ENCODE assay signal across 25 mouse cellular contexts in the genomic region with DNA sequence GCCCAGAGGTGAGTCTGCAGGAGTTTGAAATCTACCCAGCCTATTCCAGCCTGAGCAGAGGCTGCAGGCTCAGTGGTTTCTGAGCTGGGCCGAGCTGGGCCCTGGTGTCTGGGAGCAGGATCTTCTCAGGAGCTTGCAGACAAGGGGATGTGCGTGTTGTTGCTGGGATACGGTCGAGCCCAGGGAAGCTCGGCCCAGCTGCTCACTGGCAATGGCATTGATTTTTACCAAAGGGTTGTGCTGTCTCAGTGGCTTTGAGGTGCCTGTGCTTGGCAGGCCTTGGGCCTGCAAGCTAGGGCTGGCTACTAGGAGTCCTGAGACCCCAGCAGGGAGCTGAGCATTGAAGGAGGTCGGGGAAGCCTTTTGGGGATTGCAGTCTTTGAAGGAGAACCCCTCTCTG. TPM values are rescaled to one million over a fixed set of nuclear protein-coding genes. Genes with fewer than 3 reads are reported as not detected.
DNase-seq lines count a peak whose midpoint lies in the region; ATAC-seq lines count a peak whose summit lies in the region.
"Had no signal": no experiment of that assay in that cellular context is flagged by ENCODE, and none has a peak within 500 bp of the region (broad histone marks: within the 10 kb centered on the region; RNA-seq: fewer than 3 reads in every experiment).

No protein-coding gene starts in this region.

- peak; percentile 38 to 59 for DNase-seq in cerebellum, postnatal 10 days
- DNase-seq in cerebellum, postnatal 25 days: no peak
- DNase-seq in midbrain, embryonic 11.5 days (ENCODE audit: low spot score, missing footprints): peak; percentile 84
- no peak for DNase-seq in Muller cell, postnatal 12 days (ENCODE audit: inconsistent ontology term)
- no peak for DNase-seq in kidney, postnatal 10 days
- no peak for DNase-seq in adrenal gland, postnatal 36 days
- DNase-seq: cerebellum, adult 8-10 months; gastrocnemius, postnatal 10 days; heart, adult 18-20 months; kidney, adult 8-10 months; kidney, postnatal 4 days; right cerebral cortex, postnatal 14 days; spleen, adult 18-20 months; thymus, adult 18-20 months; thymus, postnatal 4 days had no signal

- WGBS in neural tube, embryonic 13.5 days: 57% methylated on average over 6 of the region's 6 CpGs
- 54% methylated on average over 6 of the region's 6 CpGs for WGBS in neural tube, embryonic 15.5 days
- WGBS in midbrain, embryonic 11.5 days: 58% methylated on average over 6 of the region's 6 CpGs

- H3K4me2 ChIP-seq in neural tube, embryonic 13.5 days: no peak overlapping the region
- no peak overlapping the region for H3K4me2 ChIP-seq in neural tube, embryonic 15.5 days
- no peak overlapping the region for H3K4me2 ChIP-seq in midbrain, embryonic 11.5 days
- H3K4me2 ChIP-seq: embryonic facial prominence, embryonic 13.5 days; heart, embryonic 13.5 days; limb, embryonic 15.5 days; neural tube, embryonic 12.5 days; stomach, embryonic 15.5 days had no signal

- H3K4me3 ChIP-seq in neural tube, embryonic 13.5 days: no peak overlapping the region
- H3K4me3 ChIP-seq in neural tube, embryonic 15.5 days (replicated peaks): no peak overlapping the region
- H3K4me3 ChIP-seq in midbrain, embryonic 11.5 days (ENCODE audit: low read depth, low read length): no peak overlapping the region
- H3K4me3 ChIP-seq: embryonic facial prominence, embryonic 13.5 days; heart, embryonic 13.5 days; limb, embryonic 15.5 days; neural tube, embryonic 12.5 days; stomach, embryonic 15.5 days had no signal

- 0 out of 2 replicates have a peak, but pooled peaks cover 4% of the 10 kb centered on the region for H3K4me1 ChIP-seq in neural tube, embryonic 13.5 days (replicated peaks)
- H3K4me1 ChIP-seq in neural tube, embryonic 15.5 days: no peaks in the 10 kb centered on the region
- H3K4me1 ChIP-seq in midbrain, embryonic 11.5 days (ENCODE audit: control insufficient read depth, insufficient read depth, low read length): peaks cover 2% of the 10 kb centered on the region; the same call in 1 of the 2 replicates
- H3K4me1 ChIP-seq: embryonic facial prominence, embryonic 13.5 days; heart, embryonic 13.5 days; limb, embryonic 15.5 days; neural tube, embryonic 12.5 days; stomach, embryonic 15.5 days had no signal

- H3K9ac ChIP-seq in neural tube, embryonic 13.5 days: no peak overlapping the region
- H3K9ac ChIP-seq in neural tube, embryonic 15.5 days (replicated peaks): no peak overlapping the region
- H3K9ac ChIP-seq in midbrain, embryonic 11.5 days (ENCODE audit: low read length): no peak overlapping the region
- H3K9ac ChIP-seq: embryonic facial prominence, embryonic 13.5 days; heart, embryonic 13.5 days; limb, embryonic 15.5 days; neural tube, embryonic 12.5 days; stomach, embryonic 15.5 days had no signal

- H3K27me3 ChIP-seq in neural tube, embryonic 13.5 days: no peaks in the 10 kb centered on the region
- H3K27me3 ChIP-seq in neural tube, embryonic 15.5 days (replicated peaks): no peaks in the 10 kb centered on the region
- H3K27me3 ChIP-seq in midbrain, embryonic 11.5 days (ENCODE audit: control insufficient read depth, insufficient read depth, low read length): no peaks in the 10 kb centered on the region
- H3K27me3 ChIP-seq: embryonic facial prominence, embryonic 13.5 days; heart, embryonic 13.5 days; limb, embryonic 15.5 days; neural tube, embryonic 12.5 days; stomach, embryonic 15.5 days had no signal

- H3K9me3 ChIP-seq in neural tube, embryonic 13.5 days: no peaks in the 10 kb centered on the region
- H3K9me3 ChIP-seq in neural tube, embryonic 15.5 days (replicated peaks): no peaks in the 10 kb centered on the region
- H3K9me3 ChIP-seq in midbrain, embryonic 11.5 days (ENCODE audit: control insufficient read depth, low read length): no peaks in the 10 kb centered on the region
- H3K9me3 ChIP-seq: embryonic facial prominence, embryonic 13.5 days; heart, embryonic 13.5 days; limb, embryonic 15.5 days; neural tube, embryonic 12.5 days; stomach, embryonic 15.5 days had no signal

- no peaks in the 10 kb centered on the region for H3K36me3 ChIP-seq in neural tube, embryonic 13.5 days
- H3K36me3 ChIP-seq in neural tube, embryonic 15.5 days: no peaks in the 10 kb centered on the region
- H3K36me3 ChIP-seq in midbrain, embryonic 11.5 days (ENCODE audit: control insufficient read depth, insufficient read depth, low read length): no peaks in the 10 kb centered on the region
- H3K36me3 ChIP-seq: embryonic facial prominence, embryonic 13.5 days; G1E; heart, embryonic 13.5 days; limb, embryonic 15.5 days; neural tube, embryonic 12.5 days; stomach, embryonic 15.5 days had no signal

- ATAC-seq in neural tube, embryonic 13.5 days (ENCODE audit: low read depth): no peak
- no peak for ATAC-seq in neural tube, embryonic 15.5 days (ENCODE audit: low FRiP score)
- peak; percentile 70; the same call in 1 of the 2 replicates for ATAC-seq in midbrain, embryonic 11.5 days (ENCODE audit: low FRiP score)
- ATAC-seq: lung, postnatal 0 days had no signal

- 0 out of 2 replicates have a peak overlapping the region, but pooled peaks have one; percentile 18 for H3K27ac ChIP-seq in neural tube, embryonic 13.5 days (replicated peaks)
- no peak overlapping the region for H3K27ac ChIP-seq in neural tube, embryonic 15.5 days (replicated peaks)
- peak overlapping the region; percentile 35; the same call in 1 of the 2 replicates for H3K27ac ChIP-seq in midbrain, embryonic 11.5 days (ENCODE audit: low read depth, low read length)
- H3K27ac ChIP-seq: embryonic facial prominence, embryonic 13.5 days; heart, embryonic 13.5 days; limb, embryonic 15.5 days; neural tube, embryonic 12.5 days; stomach, embryonic 15.5 days had no signal

RNA-seq across cellular contexts. Expression of a gene that starts 30.4 kb away (rescaled TPM):
- polyA plus RNA-seq in neural tube, embryonic 13.5 days (2015; fragmentation: Nextera tagmentation; extraction: Ambion mirVana): 3.7 and 4.8 TPM in 2 replicates
- 4.7 and 5.6 TPM in 2 replicates for polyA plus RNA-seq in neural tube, embryonic 15.5 days (2015; fragmentation: Nextera tagmentation; extraction: Ambion mirVana)
- polyA plus RNA-seq in midbrain, embryonic 11.5 days (2014; fragmentation: Nextera tagmentation; extraction: Ambion mirVana): 0.73 and 0.87 TPM in 2 replicates
- 10 to 100 TPM in 1 of 2 experiments, 1 to 10 TPM in 1; 6.4 to 13.1 TPM for total RNA-seq in adrenal gland, postnatal 36 days (2021)
- total RNA-seq: monocyte, adult 5-6 weeks had no signal
- polyA plus RNA-seq: G1E had no signal

Comparison
In these comparisons a context has a peak if more than half of its experiments do, and no peak if none do; other contexts are left out.
1. DNase-seq: peak in cerebellum, postnatal 10 days (2 of 2) and midbrain, embryonic 11.5 days (single experiment); none in cerebellum, postnatal 25 days (0 of 2), Muller cell, postnatal 12 days (single experiment), kidney, postnatal 10 days (single experiment) and adrenal gland, postnatal 36 days (0 of 2).